15 mouse cellular contexts compared by ENCODE assay signal in the genomic region with DNA sequence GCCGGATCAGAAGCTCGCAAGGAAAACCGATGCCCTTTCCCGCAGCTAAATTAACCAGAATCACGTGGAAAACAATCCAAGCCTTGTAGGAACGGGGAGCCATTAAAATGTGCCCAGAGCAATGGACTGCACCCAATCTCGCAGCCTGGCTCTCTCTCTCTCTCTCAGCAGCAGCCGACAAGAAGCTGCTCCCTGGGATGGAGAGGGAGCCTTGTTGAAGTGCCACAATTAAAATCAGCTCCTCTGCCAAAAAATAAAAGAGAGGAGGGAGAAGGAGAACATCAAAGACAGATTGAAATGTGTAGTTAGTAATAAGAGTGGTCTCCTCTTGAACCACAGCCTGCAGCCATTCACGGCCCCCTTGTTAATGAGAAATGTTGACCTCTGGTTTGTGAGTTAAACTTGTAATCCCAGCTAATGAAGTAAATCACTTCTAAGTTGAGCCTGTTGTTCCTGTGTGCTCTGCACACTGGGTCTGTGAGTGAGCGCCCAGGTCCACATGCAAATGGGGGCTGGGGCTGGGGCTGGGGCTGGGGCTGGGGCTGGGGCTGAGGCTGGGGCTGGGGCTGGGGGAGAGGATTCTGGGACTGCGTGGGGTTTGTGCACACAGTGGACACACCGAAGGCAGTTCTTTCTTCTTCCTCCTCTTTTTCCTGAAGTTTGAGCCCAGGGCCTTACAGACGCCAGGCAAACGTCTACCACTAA. TPM values are rescaled to one million over a fixed set of nuclear protein-coding genes. Genes with fewer than 3 reads are reported as not detected.
DNase-seq lines count a peak whose midpoint lies in the region; TF ChIP-seq lines count a peak whose summit lies in the region.
"Had no signal": no experiment of that assay in that cellular context is flagged by ENCODE, and none has a peak within 500 bp of the region (broad histone marks: within the 10 kb centered on the region; RNA-seq: fewer than 3 reads in every experiment).

No protein-coding gene starts in this region.

- TF ChIP-seq CTCF in brain, embryonic 14.5 days (IDR thresholded peaks at IDR 0.05; ENCODE audit: borderline replicate concordance, extremely low read depth, insufficient read depth, insufficient read length), result no peak

- H3K36me3 ChIP-seq in heart, embryonic 10.5 days, result no peaks in the 10 kb centered on the region
- H3K36me3 ChIP-seq in limb, embryonic 10.5 days, result no peaks in the 10 kb centered on the region
- H3K36me3 ChIP-seq: heart, embryonic 13.5 days; stomach, embryonic 15.5 days had no signal

- no peaks in the 10 kb centered on the region for H3K27me3 ChIP-seq in heart, embryonic 10.5 days (ENCODE audit: insufficient read depth, poor library complexity, severe bottlenecking)
- no peaks in the 10 kb centered on the region for H3K27me3 ChIP-seq in limb, embryonic 10.5 days (ENCODE audit: low read depth, poor library complexity, severe bottlenecking)
- H3K27me3 ChIP-seq: heart, embryonic 13.5 days; stomach, embryonic 15.5 days had no signal

- intact Hi-C loops in heart, postnatal 25 days (cut with DNase I), result no loop called here

- H3K27ac ChIP-seq in heart, embryonic 10.5 days, result peak overlapping the region; percentile 10; the same call in 1 of the 2 replicates
- H3K27ac ChIP-seq in limb, embryonic 10.5 days, result peak overlapping the region; percentile 90
- H3K27ac ChIP-seq: heart, embryonic 13.5 days; stomach, embryonic 15.5 days had no signal

- H3K4me1 ChIP-seq in heart, embryonic 10.5 days, result 0 out of 2 replicates have a peak, but pooled peaks cover 10% of the 10 kb centered on the region
- H3K4me1 ChIP-seq in limb, embryonic 10.5 days, result peaks cover 67% of the 10 kb centered on the region
- H3K4me1 ChIP-seq: stomach, embryonic 15.5 days had no signal

- WGBS in heart, embryonic 10.5 days, result 61% methylated on average over 14 of the region's 14 CpGs
- WGBS in limb, embryonic 10.5 days, result 22% methylated on average over 14 of the region's 14 CpGs

- H3K9me3 ChIP-seq in heart, embryonic 10.5 days, result no peaks in the 10 kb centered on the region
- no peaks in the 10 kb centered on the region for H3K9me3 ChIP-seq in limb, embryonic 10.5 days (replicated peaks)
- H3K9me3 ChIP-seq: heart, embryonic 13.5 days; stomach, embryonic 15.5 days had no signal

- no peak for TF ChIP-seq POLR2A in brain, embryonic 14.5 days (IDR thresholded peaks at IDR 0.05; ENCODE audit: borderline replicate concordance, extremely low read depth, insufficient read depth, insufficient read length, poor library complexity, severe bottlenecking)

- H3K4me3 ChIP-seq in heart, embryonic 10.5 days, result no peak overlapping the region
- H3K4me3 ChIP-seq in limb, embryonic 10.5 days, result peak overlapping the region; percentile 19; the same call in 1 of the 2 replicates
- H3K4me3 ChIP-seq: heart, embryonic 13.5 days; stomach, embryonic 15.5 days had no signal

- no peak for DNase-seq in heart, embryonic 10.5 days (ENCODE audit: low spot score)
- no peak for DNase-seq in heart, postnatal 25 days (ENCODE audit: low spot score)
- DNase-seq in brain, embryonic 14.5 days (ENCODE audit: low read depth), result peak; percentile 89
- peak; percentile 62 for DNase-seq in forelimb bud, embryonic 11.5 days (ENCODE audit: low read depth, low spot score)
- peak; percentile 62 for DNase-seq in limb, embryonic 10.5 days (ENCODE audit: low spot score)
- no peak for DNase-seq in testis, postnatal 10 days (ENCODE audit: low spot score)
- DNase-seq in lung, postnatal 4 days, result no peak
- no peak for DNase-seq in right cerebral cortex, postnatal 36 days (ENCODE audit: low spot score in 2 of 2)
- DNase-seq: adrenal gland, adult 8-10 months; cerebellum, adult 11-12 months; liver, postnatal 0 days; right cerebral cortex, adult 18-20 months had no signal

RNA-seq across cellular contexts. Expression of gene Kctd15, which starts 59.8 kb away (rescaled TPM):
- 15.3 and 25.5 TPM in 2 replicates for polyA plus RNA-seq in heart, embryonic 10.5 days (2016; fragmentation: Nextera tagmentation; extraction: Ambion mirVana)
- total RNA-seq in heart, postnatal 25 days (2021), result 1 to 10 TPM; 2.8 to 3.8 TPM
- 99.9 and 119 TPM in 2 replicates for polyA plus RNA-seq in brain, embryonic 14.5 days (2012; rRNA removed)
- polyA plus RNA-seq in limb, embryonic 10.5 days (2016; fragmentation: Nextera tagmentation; extraction: Ambion mirVana), result 69.0 and 72.2 TPM in 2 replicates
- total RNA-seq: MEL had no signal

Comparison
In these comparisons a context has a peak if more than half of its experiments do, and no peak if none do; other contexts are left out.
1. DNase-seq: peak in brain, embryonic 14.5 days (single experiment), forelimb bud, embryonic 11.5 days (single experiment) and limb, embryonic 10.5 days (single experiment); none in heart, embryonic 10.5 days (single experiment), heart, postnatal 25 days (single experiment), testis, postnatal 10 days (single experiment), lung, postnatal 4 days (0 of 2) and right cerebral cortex, postnatal 36 days (0 of 2).